Comparison of ENCODE assay signal across 17 mouse cellular contexts in genomic region chr16:77789206-77789605, GRCm38 (mm10).
A peak's percentile ranks its signal among the peaks of the same experiment; 100 is the strongest.
DNase-seq lines count a peak whose midpoint lies in the region; ATAC-seq and TF ChIP-seq lines count a peak whose summit lies in the region.
"Had no signal": no experiment of that assay in that cellular context is flagged by ENCODE, and none has a peak within 500 bp of the region (broad histone marks: within the 10 kb centered on the region; RNA-seq: fewer than 3 reads in every experiment).

No protein-coding gene starts in this region.

- H3K36me3 ChIP-seq in forebrain, embryonic 16.5 days (ENCODE audit: control insufficient read depth, insufficient read depth) = no peaks in the 10 kb centered on the region
- H3K36me3 ChIP-seq in hindbrain, postnatal 0 days (ENCODE audit: insufficient read depth, low read length) = no peaks in the 10 kb centered on the region
- H3K36me3 ChIP-seq in midbrain, embryonic 16.5 days (ENCODE audit: control insufficient read depth, insufficient read depth, low read length) = no peaks in the 10 kb centered on the region
- H3K36me3 ChIP-seq in kidney, embryonic 15.5 days = no peaks in the 10 kb centered on the region
- H3K36me3 ChIP-seq: heart, embryonic 10.5 days; liver, embryonic 12.5 days had no signal

- DNase-seq in brain, embryonic 14.5 days (ENCODE audit: low read depth) = peak; percentile 67
- peak; percentile 35 for DNase-seq in hindbrain, postnatal 0 days (ENCODE audit: low spot score)
- DNase-seq in retina, embryonic 14.5 days (ENCODE audit: low spot score) = no peak
- DNase-seq: adrenal gland, adult 2 months; embryo, embryonic 11 days; kidney, adult 8-10 months; kidney, postnatal 25 days; lung, adult 2 months; lung, postnatal 36 days; right cerebral cortex, adult 18-20 months had no signal

- TF ChIP-seq CTCF in brain, embryonic 14.5 days (IDR thresholded peaks at IDR 0.05; ENCODE audit: borderline replicate concordance, extremely low read depth, insufficient read depth, insufficient read length) = no peak
- no peak for TF ChIP-seq CTCF in hindbrain, postnatal 0 days (IDR thresholded peaks at IDR 0.05; ENCODE audit: low read depth)

- H3K9me3 ChIP-seq in forebrain, embryonic 16.5 days (ENCODE audit: control insufficient read depth, low read length) = no peaks in the 10 kb centered on the region
- H3K9me3 ChIP-seq in hindbrain, postnatal 0 days (ENCODE audit: low read length) = no peaks in the 10 kb centered on the region
- no peaks in the 10 kb centered on the region for H3K9me3 ChIP-seq in midbrain, embryonic 16.5 days (replicated peaks; ENCODE audit: control insufficient read depth, low read length, poor library complexity, severe bottlenecking)
- H3K9me3 ChIP-seq in kidney, embryonic 15.5 days (replicated peaks) = no peaks in the 10 kb centered on the region
- H3K9me3 ChIP-seq: heart, embryonic 10.5 days; liver, embryonic 12.5 days had no signal

- H3K9ac ChIP-seq in forebrain, embryonic 16.5 days (replicated peaks; ENCODE audit: low read depth, low read length) = no peak overlapping the region; the same call in none of the 2 replicates
- no peak overlapping the region for H3K9ac ChIP-seq in hindbrain, postnatal 0 days (replicated peaks; ENCODE audit: low read length)
- H3K9ac ChIP-seq in midbrain, embryonic 16.5 days (ENCODE audit: low read depth, low read length) = no peak overlapping the region; the same call in 1 of the 2 replicates
- no peak overlapping the region for H3K9ac ChIP-seq in kidney, embryonic 15.5 days
- H3K9ac ChIP-seq: liver, embryonic 12.5 days had no signal

- peak overlapping the region; percentile 96 for H3K27ac ChIP-seq in forebrain, embryonic 16.5 days (ENCODE audit: low read length)
- H3K27ac ChIP-seq in hindbrain, postnatal 0 days = peak overlapping the region; percentile 91; the same call in 1 of the 2 replicates
- peak overlapping the region; percentile 93 for H3K27ac ChIP-seq in midbrain, embryonic 16.5 days (ENCODE audit: low read length)
- H3K27ac ChIP-seq in kidney, embryonic 15.5 days = no peak overlapping the region
- H3K27ac ChIP-seq: heart, embryonic 10.5 days; liver, embryonic 12.5 days had no signal

- no peak for TF ChIP-seq POLR2A in brain, embryonic 14.5 days (IDR thresholded peaks at IDR 0.05; ENCODE audit: borderline replicate concordance, extremely low read depth, insufficient read depth, insufficient read length, poor library complexity, severe bottlenecking)

- no peaks in the 10 kb centered on the region for H3K27me3 ChIP-seq in forebrain, embryonic 16.5 days (replicated peaks; ENCODE audit: control insufficient read depth, insufficient read depth, low read length)
- no peaks in the 10 kb centered on the region for H3K27me3 ChIP-seq in hindbrain, postnatal 0 days (ENCODE audit: insufficient read depth, low read length)
- no peaks in the 10 kb centered on the region for H3K27me3 ChIP-seq in midbrain, embryonic 16.5 days (ENCODE audit: control insufficient read depth, insufficient read depth, low read depth, low read length)
- no peaks in the 10 kb centered on the region for H3K27me3 ChIP-seq in kidney, embryonic 15.5 days
- H3K27me3 ChIP-seq: liver, embryonic 12.5 days had no signal

- WGBS in forebrain, embryonic 16.5 days = 74% methylated on average over 2 of the region's 2 CpGs
- 70% methylated on average over 2 of the region's 2 CpGs for WGBS in hindbrain, postnatal 0 days
- 54% methylated on average over 2 of the region's 2 CpGs for WGBS in midbrain, embryonic 16.5 days
- WGBS in kidney, embryonic 15.5 days = 94% methylated on average over 2 of the region's 2 CpGs

- no peak overlapping the region for H3K4me2 ChIP-seq in forebrain, embryonic 16.5 days (ENCODE audit: low read length)
- H3K4me2 ChIP-seq in hindbrain, postnatal 0 days (ENCODE audit: low read depth, low read length) = no peak overlapping the region
- H3K4me2 ChIP-seq in midbrain, embryonic 16.5 days (ENCODE audit: low read length) = no peak overlapping the region
- H3K4me2 ChIP-seq in kidney, embryonic 15.5 days = no peak overlapping the region
- H3K4me2 ChIP-seq: liver, embryonic 12.5 days had no signal

- peaks cover 21% of the 10 kb centered on the region for H3K4me1 ChIP-seq in forebrain, embryonic 16.5 days (replicated peaks; ENCODE audit: control insufficient read depth, insufficient read depth, low read length)
- 0 out of 2 replicates have a peak, but pooled peaks cover 5% of the 10 kb centered on the region for H3K4me1 ChIP-seq in hindbrain, postnatal 0 days (ENCODE audit: insufficient read depth, low read length)
- peaks cover 14% of the 10 kb centered on the region for H3K4me1 ChIP-seq in midbrain, embryonic 16.5 days (ENCODE audit: control insufficient read depth, insufficient read depth, low read length)
- 0 out of 2 replicates have a peak, but pooled peaks cover 5% of the 10 kb centered on the region for H3K4me1 ChIP-seq in kidney, embryonic 15.5 days
- H3K4me1 ChIP-seq: heart, embryonic 10.5 days; liver, embryonic 12.5 days had no signal

- no peak for ATAC-seq in forebrain, embryonic 16.5 days
- ATAC-seq in hindbrain, postnatal 0 days = no peak
- ATAC-seq in midbrain, embryonic 16.5 days = no peak
- ATAC-seq in kidney, embryonic 15.5 days (replicated peaks; ENCODE audit: low FRiP score) = no peak
- ATAC-seq in cerebellum, adult (ENCODE audit: insufficient number of reproducible peaks, low FRiP score, low TSS enrichment) = no peak
- ATAC-seq: inflammation-experienced regulatory T-cells, adult 6 months; liver, embryonic 12.5 days had no signal

- no peak overlapping the region for H3K4me3 ChIP-seq in forebrain, embryonic 16.5 days (replicated peaks; ENCODE audit: low read length)
- H3K4me3 ChIP-seq in hindbrain, postnatal 0 days (ENCODE audit: low read length) = no peak overlapping the region
- no peak overlapping the region for H3K4me3 ChIP-seq in midbrain, embryonic 16.5 days (ENCODE audit: low read depth, low read length)
- no peak overlapping the region for H3K4me3 ChIP-seq in kidney, embryonic 15.5 days (replicated peaks)
- H3K4me3 ChIP-seq: heart, embryonic 10.5 days; liver, embryonic 12.5 days had no signal
